Mouse (Mus musculus) heart, adult 2 months (tissue): ENCODE data around the gene Eprs.

ENCODE experiments used
- CTCF ChIP-seq: fragments of 200-600 bp; IDR thresholded peaks from 2 replicates; pipeline ENCODE4 v1.8.1; 2022; ENCODE audit warnings: antibody characterized with exemption, mild to moderate bottlenecking, moderate library complexity
- POLR2A ChIP-seq: fragments of 200-500 bp; IDR thresholded peaks from 2 replicates; pipeline ENCODE4 v1.6.1; 2011; ENCODE audit warnings: mild to moderate bottlenecking, low read depth, low read length, control low read depth; ENCODE audit not compliant: insufficient read depth

DNA sequence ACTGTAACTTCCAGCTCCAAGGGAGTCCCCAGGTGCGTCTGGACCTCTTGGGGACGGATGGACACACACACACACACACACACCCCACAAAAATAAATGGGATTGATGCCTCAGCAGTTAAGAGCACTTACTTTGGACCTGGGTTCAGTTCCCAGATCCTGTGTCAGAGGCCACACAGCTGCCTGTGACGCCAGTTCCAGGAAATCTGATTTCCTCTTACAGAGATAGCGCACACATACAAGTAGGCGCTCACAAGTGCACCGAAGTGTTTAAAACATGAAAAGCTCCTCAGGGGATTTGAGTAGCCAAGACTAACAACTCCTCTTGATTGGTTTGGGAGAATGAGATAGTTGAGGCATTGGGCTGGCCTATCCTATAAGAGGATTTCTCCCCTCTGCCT, 57.9 kb downstream of the Eprs start:
- TF ChIP-seq CTCF (no peak), POLR2A (no peak)
